ENCODE assay signal across 8 mouse cellular contexts in the genomic region with DNA sequence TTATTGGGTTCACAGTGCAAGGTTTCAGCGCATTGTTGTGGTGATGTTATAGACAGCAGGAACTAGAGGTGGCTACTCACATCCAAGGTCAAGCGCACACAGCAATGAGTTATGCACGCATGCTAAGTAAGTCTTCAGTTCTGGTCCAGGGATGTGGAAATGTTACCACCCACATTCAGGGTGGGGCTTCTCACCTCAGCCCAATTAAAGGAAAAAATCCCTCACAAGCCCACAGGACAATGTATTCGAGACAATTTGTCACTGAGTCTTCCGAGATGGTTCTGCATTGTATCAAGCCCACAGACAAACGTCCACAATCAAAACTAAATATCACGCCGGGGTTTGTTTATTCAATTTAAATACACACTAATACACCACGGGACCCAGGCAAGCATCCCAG. TPM values are rescaled to one million over a fixed set of nuclear protein-coding genes. Genes with fewer than 3 reads are reported as not detected.
DNase-seq lines count a peak whose midpoint lies in the region; ATAC-seq and TF ChIP-seq lines count a peak whose summit lies in the region.

No protein-coding gene starts in this region.

- no peak for ATAC-seq in embryonic facial prominence, embryonic 15.5 days (ENCODE audit: insufficient number of reproducible peaks, low FRiP score, low TSS enrichment, low read depth)
- no peak for ATAC-seq in midbrain, embryonic 12.5 days (ENCODE audit: low FRiP score, low read depth)

- no peak for TF ChIP-seq CTCF in heart, adult 2 months (IDR thresholded peaks at IDR 0.05)
- no peak for TF ChIP-seq CTCF in E14TG2a.4 (conservative IDR thresholded peaks at IDR 0.05; ENCODE audit: low read length)

- H3K9me3 ChIP-seq in E14TG2a.4 (ENCODE audit: low read length), result peaks cover 5% of the 10 kb centered on the region; the same call in 1 of the 2 replicates
- no peaks in the 10 kb centered on the region for H3K9me3 ChIP-seq in embryonic facial prominence, embryonic 15.5 days (replicated peaks)
- no peaks in the 10 kb centered on the region for H3K9me3 ChIP-seq in midbrain, embryonic 12.5 days

- peaks cover 2% of the 10 kb centered on the region; the same call in 1 of the 2 replicates for H3K79me2 ChIP-seq in heart, adult 2 months (replicated peaks; ENCODE audit: control insufficient read depth, insufficient read depth, low read length)

- peak overlapping the region; percentile 91 for H3K4me3 ChIP-seq in heart, adult 2 months
- H3K4me3 ChIP-seq in E14TG2a.4 (replicated peaks; ENCODE audit: low read length), result peak overlapping the region; percentile 91; the same call in 1 of the 2 replicates
- peak overlapping the region; percentile 86 for H3K4me3 ChIP-seq in embryonic facial prominence, embryonic 15.5 days (replicated peaks)
- peak overlapping the region; percentile 79 for H3K4me3 ChIP-seq in midbrain, embryonic 12.5 days

- intact Hi-C loops in heart, adult 2 months (cut with DNase I), result loop anchor here (1.0 kb wide), 1 partner anchor 22 kb away; no protein-coding TSS in a partner anchor

- peak overlapping the region; percentile 65; the same call in 1 of the 2 replicates for H3K9ac ChIP-seq in heart, adult 2 months (ENCODE audit: low read depth, low read length)
- 0 out of 2 replicates have a peak overlapping the region, but pooled peaks have one; percentile 4 for H3K9ac ChIP-seq in embryonic facial prominence, embryonic 15.5 days
- peak overlapping the region; percentile 78 for H3K9ac ChIP-seq in midbrain, embryonic 12.5 days (replicated peaks)

- H3K4me2 ChIP-seq in embryonic facial prominence, embryonic 15.5 days (replicated peaks), result peak overlapping the region; percentile 61
- peak overlapping the region; percentile 63 for H3K4me2 ChIP-seq in midbrain, embryonic 12.5 days (replicated peaks)

- 60% methylated on average over 9 of the region's 9 CpGs for WGBS in heart, adult 2 months
- 74% methylated on average over 9 of the region's 9 CpGs for WGBS in embryonic facial prominence, embryonic 15.5 days
- WGBS in midbrain, embryonic 12.5 days, result 83% methylated on average over 9 of the region's 9 CpGs

- no peak for TF ChIP-seq POLR2A in heart, adult 2 months (IDR thresholded peaks at IDR 0.05; ENCODE audit: insufficient read depth, low read depth, low read length)

- no peaks in the 10 kb centered on the region for H3K36me3 ChIP-seq in heart, adult 2 months (ENCODE audit: control insufficient read depth, insufficient read depth, low read length)
- no peaks in the 10 kb centered on the region for H3K36me3 ChIP-seq in E14TG2a.4 (ENCODE audit: insufficient read depth, low read length)
- H3K36me3 ChIP-seq in embryonic facial prominence, embryonic 15.5 days, result no peaks in the 10 kb centered on the region
- no peaks in the 10 kb centered on the region for H3K36me3 ChIP-seq in midbrain, embryonic 12.5 days

- H3K27me3 ChIP-seq in heart, adult 2 months (ENCODE audit: control insufficient read depth, insufficient read depth, low read length), result no peaks in the 10 kb centered on the region
- no peaks in the 10 kb centered on the region for H3K27me3 ChIP-seq in E14TG2a.4 (ENCODE audit: insufficient read depth, low read length)
- no peaks in the 10 kb centered on the region for H3K27me3 ChIP-seq in embryonic facial prominence, embryonic 15.5 days
- H3K27me3 ChIP-seq in midbrain, embryonic 12.5 days, result no peaks in the 10 kb centered on the region

- H3K4me1 ChIP-seq in heart, adult 2 months (ENCODE audit: control insufficient read depth, insufficient read depth, low read length), result peaks cover 4% of the 10 kb centered on the region; the same call in 1 of the 2 replicates
- H3K4me1 ChIP-seq in E14TG2a.4 (replicated peaks; ENCODE audit: low read depth, low read length), result peaks cover 43% of the 10 kb centered on the region
- H3K4me1 ChIP-seq in embryonic facial prominence, embryonic 15.5 days, result peaks cover 6% of the 10 kb centered on the region; the same call in 1 of the 2 replicates
- peaks cover 7% of the 10 kb centered on the region for H3K4me1 ChIP-seq in midbrain, embryonic 12.5 days

- DNase-seq in heart, adult 2 months, result peak in 1 of 2 experiments; percentile 9
- DNase-seq in heart, postnatal 4 days, result no peak
- DNase-seq in kidney, adult 8-10 months, result peak; percentile 12 to 34
- no peak for DNase-seq in embryo, embryonic 9.5 days (ENCODE audit: extremely low spot score)
- DNase-seq in spleen, adult 18-20 months, result no peak

- TF ChIP-seq EP300 in heart, adult 2 months (IDR thresholded peaks at IDR 0.05; ENCODE audit: insufficient read depth, low read depth, low read length), result no peak

- H3K27ac ChIP-seq in heart, adult 2 months, result peak overlapping the region; percentile 83
- peak overlapping the region; percentile 41; the same call in 1 of the 2 replicates for H3K27ac ChIP-seq in embryonic facial prominence, embryonic 15.5 days (replicated peaks)
- H3K27ac ChIP-seq in midbrain, embryonic 12.5 days (replicated peaks), result no peak overlapping the region

RNA-seq across cellular contexts. Expression of a gene that starts 0.7 kb away (rescaled TPM):
- total RNA-seq in heart, adult 2 months (2021), result 10 to 100 TPM; 39.7 to 49.0 TPM
- polyA plus RNA-seq in heart, adult 2 months (2012; rRNA removed), result 26.0 and 36.8 TPM in 2 replicates
- total RNA-seq in heart, postnatal 4 days (2021), result 10 to 100 TPM; 28.8 TPM
- 33.7 and 34.0 TPM in 2 replicates for polyA plus RNA-seq in embryonic facial prominence, embryonic 15.5 days (2015; fragmentation: Nextera tagmentation; extraction: Ambion mirVana)
- polyA plus RNA-seq in midbrain, embryonic 12.5 days (2016; fragmentation: Nextera tagmentation; extraction: Ambion mirVana), result 33.4 and 37.3 TPM in 2 replicates

Comparison
In these comparisons a context has a peak if more than half of its experiments do, and no peak if none do; other contexts are left out.
1. DNase-seq: peak in kidney, adult 8-10 months (2 of 2); none in heart, postnatal 4 days (single experiment), embryo, embryonic 9.5 days (single experiment) and spleen, adult 18-20 months (0 of 2).
2. H3K9ac ChIP-seq: peak in every context shown above with its lines; median percentile 78 in midbrain, embryonic 12.5 days; 65 in heart, adult 2 months; 4 in embryonic facial prominence, embryonic 15.5 days.
3. Peak in every context shown above with its lines, with median percentiles within 50 percentile points of each other: H3K4me3 ChIP-seq.